Mouse (Mus musculus): Measurements from ENCODE around the gene Ccdc34.

Gene Ccdc34

GRCm38 (mm10) chr2:110017616-110018505 lies at the start of gene Ccdc34:
TSS of gene Ccdc34 (plus strand) at chr2:110017817.
- DNase-seq (ENCODE audit: low spot score in 2 of 2), result peak; percentile 92 to 94

DNA sequence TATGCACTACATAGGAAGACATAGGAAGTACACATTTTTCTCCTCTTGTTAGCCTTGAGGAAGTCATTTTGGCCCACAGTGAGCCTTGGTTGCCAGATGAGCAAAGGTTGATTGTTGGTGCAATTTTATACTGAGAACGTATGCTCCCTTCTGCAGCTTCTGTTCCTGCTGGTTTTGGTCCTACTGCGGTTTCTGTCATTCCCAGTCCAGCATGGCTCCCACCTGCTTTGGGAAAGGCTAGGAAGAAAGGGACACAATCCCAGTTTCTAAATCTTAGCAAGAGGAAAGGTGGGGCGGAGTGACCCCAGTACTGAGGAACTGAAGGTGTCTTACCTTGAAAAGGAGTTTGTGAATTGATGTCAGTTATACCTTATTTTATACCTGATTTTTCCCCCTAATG lies 48.2 kb upstream of the Ccdc34 start:
- DNase-seq (ENCODE audit: low spot score in 2 of 2), result no peak

GRCm38 (mm10) chr2:109969926-109970532 lies 47.6 kb upstream of the Ccdc34 start:
- DNase-seq (ENCODE audit: low spot score in 2 of 2), result no peak

DNA sequence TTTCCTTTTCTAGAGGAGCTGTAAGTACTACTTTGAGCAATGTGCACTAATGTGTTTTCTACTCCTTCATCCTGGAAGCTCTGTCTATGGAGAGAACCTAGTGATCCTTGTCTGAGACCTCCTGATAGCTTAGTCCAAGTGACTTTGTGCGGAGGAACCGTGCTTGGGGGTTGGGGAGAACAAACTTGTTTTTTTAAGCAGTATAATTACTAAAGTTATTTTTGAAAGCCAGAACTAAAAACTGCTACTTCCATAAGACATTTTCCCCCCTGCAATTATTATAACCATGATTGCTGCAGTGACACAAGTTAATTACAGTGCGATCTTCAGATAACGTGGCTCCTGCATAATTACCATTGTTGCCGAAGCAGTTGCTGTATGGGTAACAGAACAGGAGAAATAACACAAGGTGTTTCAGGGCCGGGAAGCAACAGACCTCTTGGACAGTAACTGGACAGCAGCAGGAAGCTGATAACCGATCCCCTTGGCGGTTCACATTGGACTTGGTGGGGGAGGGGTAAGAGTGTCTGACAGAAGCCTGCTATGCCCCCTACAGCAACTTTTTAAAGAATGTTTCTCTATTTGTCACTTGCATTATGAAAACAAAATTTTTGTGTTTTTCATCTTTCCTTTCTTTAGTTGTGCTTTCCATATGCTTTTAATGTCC lies 46.7 kb upstream of the Ccdc34 start:
- DNase-seq (ENCODE audit: low spot score in 2 of 2), result no peak

GRCm38 (mm10) chr2:109972310-109972709 lies 45.3 kb upstream of the Ccdc34 start:
- DNase-seq (ENCODE audit: low spot score in 2 of 2), result no peak

DNA sequence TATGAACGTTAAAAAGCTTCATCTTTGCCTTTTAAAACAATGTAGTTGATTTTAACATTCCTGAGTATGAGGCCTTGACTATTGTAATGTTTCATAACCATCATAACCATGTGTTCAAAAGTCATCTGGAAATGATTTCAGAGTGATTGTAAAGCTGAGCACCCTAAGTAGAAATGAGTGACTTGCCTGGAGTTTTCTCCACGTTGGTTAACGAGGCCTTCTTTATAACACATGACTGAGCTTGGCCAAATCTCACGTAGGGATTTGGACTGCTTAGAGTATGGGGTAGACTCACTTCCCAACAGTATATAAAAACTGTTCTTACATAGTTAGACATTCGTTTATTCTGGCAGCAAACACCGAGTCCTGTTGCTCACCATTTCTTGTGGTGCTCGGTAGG lies 44.7 kb upstream of the Ccdc34 start:
- DNase-seq (ENCODE audit: low spot score in 2 of 2), result no peak

DNA sequence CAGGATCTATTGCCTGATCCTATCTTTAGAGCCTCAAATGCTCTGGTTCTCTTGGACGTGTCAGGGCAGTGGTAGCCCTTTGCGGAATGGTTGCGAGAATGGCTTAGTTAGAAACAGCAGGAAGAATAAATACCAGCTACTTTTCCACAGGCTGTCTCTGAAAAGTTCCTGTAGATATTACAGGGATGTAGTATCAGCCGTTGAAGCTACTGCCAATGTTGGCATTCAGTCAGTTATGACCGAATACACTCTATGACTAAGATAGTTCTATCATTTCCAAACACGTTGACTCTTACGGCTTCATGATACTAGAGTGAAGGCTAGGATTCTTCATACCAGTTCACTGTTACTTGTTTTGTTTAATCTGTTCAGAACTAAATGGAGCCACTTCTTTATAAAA lies 42.8 kb upstream of the Ccdc34 start:
- DNase-seq (ENCODE audit: low spot score in 2 of 2), result no peak

DNA sequence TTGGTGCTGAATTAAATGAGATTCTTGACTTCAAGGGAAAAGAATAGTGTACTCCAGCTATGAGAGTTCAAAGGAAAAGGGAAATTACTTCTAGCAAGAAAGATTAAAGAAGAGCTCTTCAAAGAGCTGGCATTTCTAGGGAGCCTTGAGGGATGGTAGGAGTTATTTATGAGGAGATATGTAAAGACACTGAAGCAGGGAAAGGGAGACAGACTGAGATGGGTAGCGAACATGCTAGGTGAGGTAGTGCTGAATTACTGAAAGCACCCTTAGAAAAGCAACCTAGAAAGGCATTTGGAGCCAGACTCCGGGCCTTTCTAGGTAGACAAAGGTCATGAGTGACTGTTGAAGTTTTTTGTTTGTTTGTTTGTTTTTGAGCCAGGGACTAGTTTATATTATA lies 41.4 kb upstream of the Ccdc34 start:
- DNase-seq (ENCODE audit: low spot score in 2 of 2), result no peak

DNA sequence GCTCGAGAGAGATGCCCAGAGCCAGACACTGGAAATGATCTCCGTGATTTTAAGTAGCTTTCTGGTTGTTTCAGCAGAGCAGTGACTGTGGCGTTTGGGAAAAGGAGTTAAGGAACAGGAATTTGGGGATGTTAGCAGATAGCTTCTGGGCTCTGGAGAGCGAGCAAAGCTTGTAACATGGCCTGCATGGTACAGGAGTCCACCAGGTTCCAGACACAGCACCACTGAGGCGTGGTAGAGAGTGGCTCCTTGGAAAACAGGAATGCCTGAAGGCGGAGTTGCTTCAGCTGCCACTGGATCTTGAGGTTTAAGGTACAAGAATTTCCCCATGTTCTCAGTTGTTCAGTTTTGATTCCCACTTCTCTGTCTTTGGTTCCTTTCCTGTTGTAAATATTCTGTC lies 40.3 kb upstream of the Ccdc34 start:
- DNase-seq (ENCODE audit: low spot score in 2 of 2), result no peak

DNA sequence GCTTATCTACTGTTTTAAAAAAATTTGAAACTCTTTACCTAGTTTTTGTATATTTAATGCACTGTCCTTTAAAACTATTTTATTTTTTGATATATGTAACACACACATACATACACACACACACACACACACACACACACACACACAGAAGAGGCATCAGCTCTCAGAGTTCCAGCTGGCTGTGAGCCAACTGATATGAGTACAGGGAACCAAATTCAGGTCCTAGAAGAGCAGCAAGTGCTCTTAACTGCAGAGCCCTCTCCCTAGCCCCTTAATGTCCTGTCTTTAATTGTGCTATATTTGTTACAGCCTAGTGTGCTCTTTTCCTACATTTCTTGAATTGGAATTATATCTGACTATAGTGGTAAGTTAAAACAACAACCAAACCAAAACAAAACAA lies 38.4 kb upstream of the Ccdc34 start:
- DNase-seq (ENCODE audit: low spot score in 2 of 2), result no peak

- DNase-seq (ENCODE audit: low spot score in 2 of 2), result no peak
These were observed 34.2 kb upstream of the Ccdc34 start for GRCm38 (mm10) chr2:109983435-109983834.

DNA sequence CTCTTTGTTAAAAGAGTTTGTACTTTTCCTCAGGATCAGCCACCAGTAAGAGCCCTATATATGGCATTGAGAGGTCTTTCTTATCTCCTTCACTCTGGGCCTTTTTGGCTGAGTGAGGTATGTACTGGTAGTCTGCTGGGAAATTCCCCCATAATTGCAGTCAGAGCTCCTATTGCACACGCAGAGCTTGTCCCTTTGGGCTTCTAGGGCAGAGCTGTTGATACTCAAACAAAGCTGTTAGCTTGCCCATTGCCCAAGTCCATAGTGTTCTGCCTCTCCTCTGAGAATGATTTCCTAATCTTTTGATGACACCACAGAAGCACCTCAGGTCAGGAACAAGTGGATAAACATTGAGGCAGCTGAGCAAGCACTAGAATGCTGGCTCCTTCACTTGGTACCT lies 32.7 kb upstream of the Ccdc34 start:
- no peak for DNase-seq (ENCODE audit: low spot score in 2 of 2)

DNA sequence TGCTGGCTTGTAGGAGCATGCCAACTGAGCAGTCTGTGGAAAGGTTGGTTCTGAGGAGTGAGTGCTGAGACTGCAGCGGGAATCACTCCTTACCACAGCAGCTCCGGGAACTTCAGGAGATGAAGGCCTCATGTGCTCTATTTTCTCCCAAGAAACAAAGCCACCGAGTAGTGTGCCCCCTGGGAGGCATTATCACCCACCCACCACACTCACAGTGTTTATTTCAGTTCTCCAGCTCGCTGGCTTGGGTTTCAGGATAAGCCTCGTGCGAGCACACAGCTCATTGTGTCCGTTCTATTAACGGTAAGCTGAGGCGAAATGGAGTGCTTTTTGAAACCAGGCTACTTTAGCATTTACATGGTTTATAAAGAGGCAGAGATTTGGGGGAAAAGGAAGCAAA lies 32.1 kb upstream of the Ccdc34 start:
- no peak for DNase-seq (ENCODE audit: low spot score in 2 of 2)

DNA sequence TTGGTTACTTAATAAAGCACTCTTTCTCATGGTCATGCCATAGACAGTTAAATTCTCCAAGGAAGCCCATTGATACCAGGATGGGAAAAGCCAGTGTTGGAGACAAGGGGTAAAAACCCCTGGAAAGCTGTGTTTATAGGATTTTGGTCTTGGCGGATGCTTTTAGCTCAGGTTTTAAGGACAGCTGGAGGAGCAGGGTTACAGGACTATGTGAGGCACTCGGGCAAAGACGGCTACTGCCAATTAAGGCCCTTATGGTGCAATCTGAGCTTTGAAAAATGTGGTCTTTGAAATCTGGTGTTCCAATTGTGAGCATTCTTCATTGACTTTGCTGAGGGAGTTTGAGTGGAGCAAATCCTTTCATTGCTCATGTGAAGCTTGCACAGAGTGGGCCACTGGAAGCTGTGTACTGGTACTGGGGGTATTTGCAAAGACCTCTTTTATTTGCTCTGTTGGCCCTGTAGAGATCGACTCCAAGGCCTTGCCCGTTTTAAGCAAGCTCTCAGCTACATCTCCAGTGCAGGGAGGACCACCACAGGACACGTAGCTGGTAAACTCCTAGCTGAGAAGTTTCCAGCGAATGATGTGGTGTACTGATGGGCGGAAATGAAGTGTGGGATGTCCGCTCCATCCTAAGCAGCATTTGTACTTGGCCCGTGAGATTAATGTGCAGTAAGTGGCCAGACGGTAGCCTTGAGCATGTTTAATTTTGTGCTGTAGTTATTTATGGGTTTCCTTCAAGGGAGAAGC lies 31.4 kb upstream of the Ccdc34 start:
- DNase-seq (ENCODE audit: low spot score in 2 of 2), result no peak

DNA sequence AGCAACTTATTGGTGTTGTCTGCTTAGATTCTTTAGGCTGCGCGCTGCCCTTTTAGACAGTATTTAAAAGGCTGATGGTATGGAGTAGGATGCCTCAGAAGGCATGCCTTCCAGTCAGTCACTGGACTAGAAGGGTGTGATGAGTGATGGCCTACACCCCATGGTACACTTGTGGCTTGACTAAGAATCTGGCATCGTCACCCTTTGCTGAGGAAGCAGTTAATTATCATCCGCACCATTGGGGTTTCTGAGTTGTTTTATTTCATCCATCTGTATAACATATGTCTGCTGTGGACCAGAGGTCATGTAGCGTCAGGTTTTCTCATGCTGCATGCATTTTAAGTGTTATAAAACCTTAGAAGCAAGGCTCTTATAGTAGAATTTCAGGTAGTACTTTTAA lies 29.7 kb upstream of the Ccdc34 start:
- no peak for DNase-seq (ENCODE audit: low spot score in 2 of 2)

DNA sequence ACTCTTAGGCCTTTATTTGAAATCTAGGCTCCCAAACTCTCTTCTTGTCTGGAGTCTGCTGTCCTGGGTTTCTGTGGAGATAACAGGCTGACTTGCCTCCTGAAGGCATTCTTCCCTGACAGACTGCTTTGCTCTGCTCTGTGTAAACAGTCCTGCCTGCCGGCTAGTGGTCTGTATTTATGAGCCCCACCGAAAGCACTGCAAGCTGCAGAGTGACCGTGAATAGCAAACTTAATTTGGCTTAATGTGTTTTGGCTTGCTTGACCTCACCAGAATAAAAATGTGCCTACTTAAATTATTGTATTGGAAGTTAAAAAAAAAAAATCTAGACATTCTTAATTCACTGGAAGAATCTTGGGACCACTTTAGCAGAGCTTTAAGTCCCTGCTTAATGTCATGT lies 28.4 kb upstream of the Ccdc34 start:
- DNase-seq (ENCODE audit: low spot score in 2 of 2), result no peak

DNA sequence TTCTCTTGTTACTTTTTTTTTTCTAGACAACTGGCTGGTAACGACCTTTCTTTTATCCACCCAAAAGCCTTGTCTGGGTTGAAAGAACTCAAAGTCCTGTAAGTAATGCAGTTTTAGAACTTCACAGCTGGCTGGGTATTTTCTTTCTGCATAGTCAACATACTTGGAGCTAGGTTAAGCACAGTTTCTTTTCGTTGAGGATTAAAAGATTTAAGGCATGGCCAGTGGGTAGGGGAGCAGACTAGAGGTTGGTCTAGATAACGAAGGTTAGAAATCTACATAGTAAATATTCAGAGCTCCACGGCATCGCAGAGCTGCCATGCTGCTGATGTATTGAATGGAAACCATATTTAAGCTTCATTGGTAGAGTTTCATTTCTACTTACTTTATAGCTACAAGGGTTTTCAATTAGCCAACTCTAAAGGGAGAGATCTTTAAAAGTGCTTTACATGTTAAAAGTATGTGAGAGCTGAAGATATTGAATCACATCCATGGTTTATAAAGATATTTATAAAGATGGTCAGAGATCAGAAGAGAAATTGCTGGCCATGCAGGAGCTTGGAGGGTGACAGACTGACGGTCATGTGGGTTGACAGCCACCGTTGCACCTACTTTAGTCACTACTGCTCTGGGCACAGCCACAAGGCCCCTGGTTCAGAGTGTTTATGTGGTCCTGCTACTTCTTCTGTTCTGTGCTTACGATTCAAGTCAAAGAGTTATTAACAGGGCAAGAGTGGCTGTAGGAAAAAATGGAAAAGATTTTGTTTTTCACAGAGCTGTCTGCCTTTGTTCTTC lies 27.7 kb upstream of the Ccdc34 start:
- DNase-seq (ENCODE audit: low spot score in 2 of 2), result no peak

DNA sequence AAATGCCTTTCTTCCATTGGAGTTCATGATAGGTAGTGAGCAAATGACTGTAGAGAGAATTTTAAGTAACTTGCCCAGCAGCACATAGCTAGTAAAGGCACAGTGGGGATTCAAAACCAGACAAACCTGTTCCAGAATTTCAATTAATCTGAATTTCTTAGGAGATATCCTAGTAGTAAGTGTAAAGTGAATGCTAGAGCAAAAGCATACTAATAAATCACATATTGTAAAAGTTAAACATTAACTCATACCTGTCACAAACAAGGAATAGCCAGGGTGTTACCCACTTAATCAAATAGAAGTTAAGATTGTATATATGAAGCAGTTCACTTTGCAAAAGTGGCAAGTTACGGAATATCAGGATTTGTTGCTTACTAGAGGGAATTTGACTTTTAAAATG lies 25.9 kb upstream of the Ccdc34 start:
- DNase-seq (ENCODE audit: low spot score in 2 of 2), result no peak

DNA sequence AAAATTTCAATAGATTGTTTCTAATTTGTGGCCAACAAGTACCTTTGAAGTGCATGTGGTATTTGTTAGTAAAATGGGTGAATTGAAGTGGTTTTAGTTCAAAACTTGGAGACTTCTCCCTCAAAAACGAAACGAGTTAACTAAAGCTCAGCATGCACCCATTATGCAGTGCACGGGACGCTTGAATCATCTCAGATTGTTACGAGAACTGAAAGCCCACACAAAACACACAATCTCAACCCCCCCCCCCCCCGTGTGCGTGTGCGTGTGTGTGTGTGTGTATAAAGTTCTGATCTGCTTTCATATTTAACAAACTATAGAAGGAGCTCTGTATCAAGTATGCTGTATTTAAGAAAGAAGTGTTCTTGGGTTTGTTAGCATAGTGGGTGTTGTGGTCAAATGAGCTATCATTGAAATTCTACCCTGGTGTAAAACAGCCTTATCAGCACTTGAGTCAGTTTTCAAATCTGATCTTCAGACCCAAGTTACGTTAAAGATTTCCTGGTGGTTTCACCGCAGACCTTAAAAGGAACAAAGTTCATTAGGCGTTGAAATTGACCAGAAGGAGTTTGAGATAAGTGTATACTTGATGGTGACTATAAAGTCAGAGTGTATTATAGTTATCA lies 25.1 kb upstream of the Ccdc34 start:
- DNase-seq (ENCODE audit: low spot score in 2 of 2), result no peak

GRCm38 (mm10) chr2:109993404-109993803 lies 24.2 kb upstream of the Ccdc34 start:
- no peak for DNase-seq (ENCODE audit: low spot score in 2 of 2)

DNA sequence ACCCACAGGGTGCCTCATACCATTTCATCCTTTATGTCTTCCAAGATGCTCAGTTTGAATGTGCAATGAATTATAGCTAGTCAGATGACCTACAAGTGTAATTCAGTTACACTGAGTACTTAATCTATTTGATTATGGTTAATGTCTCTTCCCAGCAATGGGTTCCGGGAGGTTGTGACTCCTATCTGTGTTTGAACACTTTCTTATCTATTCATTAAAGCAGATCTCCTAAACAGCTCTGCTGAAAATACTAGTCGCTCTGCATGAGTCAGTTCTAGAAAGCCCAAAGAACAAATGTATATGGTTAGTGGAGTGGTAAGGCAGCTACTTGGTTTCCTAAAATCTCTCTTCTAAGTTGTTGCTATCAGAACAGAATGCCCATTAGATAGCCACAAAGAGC lies 22.6 kb upstream of the Ccdc34 start:
- DNase-seq (ENCODE audit: low spot score in 2 of 2), result no peak
